Mouse (Mus musculus) limb, embryonic 14.5 days (tissue): ENCODE results near the gene Prkch. TPM values are rescaled to one million over a fixed set of nuclear protein-coding genes. Genes with fewer than 3 reads are reported as not detected.

Experiments used
- ATAC-seq: fragments of 200-750 bp; cut with Nextera tagmentation; 2 replicates; pipeline ENCODE4 v1.8.0; 2017; ENCODE audit warnings: low read depth, moderate number of reproducible peaks, moderate TSS enrichment; ENCODE audit not compliant: low FRiP score
- DNase-seq: peaks from one replicate; pipeline ENCODE4 v3.0.0-alpha.2; 2015; ENCODE audit warnings: low spot score
- H3K27ac ChIP-seq: fragments of 300-500 bp; sonication (generic); replicated peaks from 2 replicates; pipeline ENCODE4 v1.5.1; 2014; ENCODE audit warnings: low read depth, mild to moderate bottlenecking, low read length, moderate library complexity, mixed read lengths
- H3K27me3 ChIP-seq: fragments of 300-500 bp; sonication (generic); 2 replicates; pipeline ENCODE4 v1.6.1; 2014; ENCODE audit warnings: low read length, mixed read lengths; ENCODE audit not compliant: control insufficient read depth, insufficient read depth
- H3K36me3 ChIP-seq: fragments of 300-500 bp; sonication (generic); 2 replicates; pipeline ENCODE4 v1.6.1; 2014; ENCODE audit warnings: mild to moderate bottlenecking, low read length, moderate library complexity, mixed read lengths; ENCODE audit not compliant: control insufficient read depth, insufficient read depth
- H3K4me1 ChIP-seq: fragments of 300-500 bp; sonication (generic); 2 replicates; pipeline ENCODE4 v1.6.1; 2014; ENCODE audit warnings: antibody characterized with exemption, low read length, mixed read lengths; ENCODE audit not compliant: control insufficient read depth, insufficient read depth
- H3K4me2 ChIP-seq: fragments of 300-500 bp; sonication (generic); replicated peaks from 2 replicates; pipeline ENCODE4 v1.6.1; 2014; ENCODE audit warnings: low read depth, mild to moderate bottlenecking, low read length, moderate library complexity; ENCODE audit not compliant: severe bottlenecking
- H3K4me3 ChIP-seq: fragments of 300-500 bp; sonication (generic); replicated peaks from 2 replicates; pipeline ENCODE4 v1.5.1; 2014; ENCODE audit warnings: low read length
- H3K9ac ChIP-seq: fragments of 300-500 bp; sonication (generic); 2 replicates; pipeline ENCODE4 v1.6.1; 2014; ENCODE audit warnings: mild to moderate bottlenecking, low read depth, low read length, moderate library complexity; ENCODE audit not compliant: severe bottlenecking
- H3K9me3 ChIP-seq: fragments of 300-500 bp; sonication (generic); 2 replicates; pipeline ENCODE4 v1.6.1; 2016; ENCODE audit warnings: low read length; ENCODE audit not compliant: control insufficient read depth
- POLR2A ChIP-seq: fragments of 200-500 bp; IDR thresholded peaks from 2 replicates; pipeline ENCODE4 v1.8.0; 2012; ENCODE audit warnings: inconsistent platforms, mild to moderate bottlenecking, moderate library complexity, borderline replicate concordance; ENCODE audit not compliant: insufficient read depth, insufficient read length; ENCODE audit errors: extremely low read depth
- WGBS: fragments of 180-500 bp; shearing (Covaris S2); extraction: QIAGEN DNeasy Blood & Tissue Kit; methylation state at CpG from one replicate; pipeline ENCODE4 v1.1.7; 2014; 5-methylcytosine and 5-hydroxymethylcytosine counted together
- polyA plus RNA-seq, 2 experiments: library from polyadenylated mRNA; depleted of rRNA in 1 of 2; stranded (reverse) in 1 of 2; unstranded in 1 of 2; fragments of >200 nt; fragmentation: Nextera tagmentation in 1 of 2; extraction: Ambion mirVana in 1 of 2; gene quantifications; 2 replicates each; pipeline versions ENCODE4 v1.2.1 to v1.2.3; 2012 to 2014

Prkch gene
- polyA plus RNA-seq, 2 experiments: 9.3 to 17.2 TPM

DNA sequence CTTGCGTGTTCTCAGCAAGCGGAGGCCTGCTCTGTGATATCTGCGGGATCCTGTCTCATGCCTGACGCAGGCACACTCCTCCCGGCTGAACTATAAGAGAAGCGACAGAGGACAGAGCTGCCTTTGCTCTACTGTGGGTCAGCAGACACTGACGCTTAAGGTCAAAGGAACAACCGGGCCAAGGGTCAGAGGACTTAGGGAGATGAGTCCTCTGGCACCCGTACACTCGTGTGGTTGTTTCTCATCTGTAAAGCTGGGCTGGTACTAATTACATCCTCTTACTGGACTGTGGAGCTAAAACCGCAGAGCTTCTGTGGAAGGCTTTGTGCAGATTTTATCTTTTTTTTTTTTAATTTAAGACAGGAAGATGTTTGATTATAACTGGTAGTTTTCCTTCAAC, 46.0 kb downstream of the Prkch start:
- DNase-seq: no peak
- 57% methylated on average over 11 of the region's 11 CpGs for WGBS
- no peaks in the 10 kb centered on the region for H3K27me3 ChIP-seq
- no peak overlapping the region for H3K9ac ChIP-seq
- no peaks in the 10 kb centered on the region for H3K9me3 ChIP-seq
- no peak overlapping the region for H3K4me2 ChIP-seq
- H3K36me3 ChIP-seq: no peaks in the 10 kb centered on the region
- no peak overlapping the region for H3K4me3 ChIP-seq
- no peak overlapping the region for H3K27ac ChIP-seq
- peaks cover 7% of the 10 kb centered on the region for H3K4me1 ChIP-seq
- TF ChIP-seq POLR2A: no peak
- ATAC-seq: no peak

DNA sequence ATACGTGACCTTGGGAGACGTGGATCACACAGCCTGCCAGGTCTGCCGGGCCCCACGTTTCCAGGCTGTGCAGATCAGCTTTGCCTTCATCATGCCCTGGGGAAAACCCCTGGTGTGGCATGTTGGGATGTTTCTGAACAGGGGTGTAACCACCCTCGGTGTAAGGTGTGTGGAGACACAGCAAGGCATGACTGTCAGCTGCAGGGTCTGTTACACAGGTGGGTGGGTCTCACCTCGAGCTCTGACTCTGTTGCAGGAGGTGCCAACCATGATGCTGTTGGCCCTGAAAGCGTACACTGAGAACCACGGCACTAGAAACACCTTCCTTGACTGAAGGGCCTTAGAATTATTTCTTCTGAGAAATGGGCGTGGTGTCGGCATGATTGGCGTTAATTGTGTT, 46.6 kb downstream of the Prkch start:
- Histone ChIP-seq H3K4me1 (peaks cover 7% of the 10 kb centered on the region), H3K27ac (no peak overlapping the region), H3K4me3 (no peak overlapping the region), H3K36me3 (no peaks in the 10 kb centered on the region), H3K9me3 (no peaks in the 10 kb centered on the region), H3K9ac (no peak overlapping the region), H3K4me2 (no peak overlapping the region), H3K27me3 (no peaks in the 10 kb centered on the region)
- DNase-seq: no peak
- TF ChIP-seq POLR2A: no peak
- no peak for ATAC-seq
- 44% methylated on average over 11 of the region's 11 CpGs for WGBS

DNA sequence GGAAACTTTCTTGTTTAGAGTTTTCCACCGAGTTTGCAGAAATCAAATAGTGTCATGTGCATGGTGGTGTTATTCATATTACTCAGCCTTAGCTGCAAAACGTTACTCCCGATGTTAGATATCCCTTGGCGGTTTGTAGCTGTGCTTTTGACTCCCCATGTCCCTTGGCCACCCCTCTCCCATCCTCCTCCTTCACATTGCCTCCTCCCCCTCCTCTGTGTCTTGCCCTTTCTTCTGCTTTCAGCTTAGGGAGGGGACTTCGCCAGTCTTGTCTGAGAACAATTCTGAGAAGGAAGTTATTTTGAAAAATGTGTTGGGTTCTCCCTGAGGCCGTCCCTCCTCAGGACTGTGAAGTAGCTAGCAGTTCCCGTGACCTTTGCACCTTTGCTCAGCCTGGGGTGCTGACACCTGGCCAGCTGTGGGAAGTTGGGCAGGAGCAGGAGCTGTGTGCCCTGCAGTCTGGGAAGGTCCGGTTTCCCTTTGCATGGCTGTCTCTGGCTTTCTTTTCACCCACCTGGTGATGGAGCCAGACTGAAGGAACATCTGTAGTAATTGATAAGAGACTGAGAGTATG, 48.2 kb downstream of the Prkch start:
- Histone ChIP-seq H3K4me3 (no peak overlapping the region), H3K9ac (no peak overlapping the region), H3K9me3 (no peaks in the 10 kb centered on the region), H3K4me1 (peaks cover 7% of the 10 kb centered on the region), H3K4me2 (no peak overlapping the region), H3K27ac (no peak overlapping the region), H3K36me3 (no peaks in the 10 kb centered on the region), H3K27me3 (no peaks in the 10 kb centered on the region)
- DNase-seq: no peak
- TF ChIP-seq POLR2A: no peak
- whole genome bisulfite sequencing: 25% methylated on average over 8 of the region's 8 CpGs
- no peak for ATAC-seq

DNA sequence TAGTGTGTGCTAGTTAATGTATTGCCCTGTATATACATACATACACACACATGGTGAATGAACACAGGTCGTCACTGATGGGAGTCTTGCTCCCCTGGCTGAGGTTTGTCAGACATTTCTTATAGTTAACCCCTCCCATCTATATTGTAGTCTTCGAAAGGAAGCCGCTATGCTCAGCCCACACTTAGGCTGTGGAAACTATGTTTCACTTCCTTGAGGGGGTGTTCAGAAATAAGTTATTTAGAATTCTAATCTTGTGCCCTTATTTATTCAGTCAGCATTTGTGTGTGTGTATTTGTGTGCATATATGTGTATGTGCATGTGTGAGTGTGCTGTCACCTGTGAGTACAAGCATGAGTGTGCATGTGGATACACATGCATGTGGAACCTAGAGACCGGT, 49.1 kb downstream of the Prkch start:
- ATAC-seq (no peak), DNase-seq (no peak)
- Histone ChIP-seq H3K4me2 (no peak overlapping the region), H3K9me3 (no peaks in the 10 kb centered on the region), H3K27me3 (no peaks in the 10 kb centered on the region), H3K4me3 (no peak overlapping the region), H3K36me3 (no peaks in the 10 kb centered on the region), H3K4me1 (peaks cover 7% of the 10 kb centered on the region), H3K9ac (no peak overlapping the region), H3K27ac (no peak overlapping the region)
- no peak for TF ChIP-seq POLR2A
- 84% methylated on average over 4 of the region's 4 CpGs for WGBS

DNA sequence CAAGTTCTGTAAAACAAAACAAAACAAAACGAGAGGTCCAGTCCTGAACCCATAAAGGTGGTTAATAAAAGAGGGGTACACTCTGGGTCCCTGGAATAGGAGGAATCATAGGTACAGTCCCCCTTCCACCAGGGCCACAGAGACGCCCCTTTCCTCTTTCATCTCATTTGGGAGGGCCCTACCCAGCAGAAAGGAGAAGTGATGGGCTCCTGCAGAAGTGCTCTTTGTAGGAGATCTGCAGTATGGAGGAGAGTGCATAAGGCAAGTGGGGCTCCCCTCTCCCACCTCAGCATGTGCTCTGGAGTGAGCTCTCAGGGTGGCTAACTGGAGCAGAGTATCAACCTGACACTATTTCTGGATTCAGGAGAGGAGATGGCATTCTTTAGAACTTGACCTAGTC, 55.0 kb downstream of the Prkch start:
- H3K4me3 ChIP-seq: no peak overlapping the region
- ATAC-seq: no peak
- no peaks in the 10 kb centered on the region for H3K4me1 ChIP-seq
- H3K36me3 ChIP-seq: no peaks in the 10 kb centered on the region
- no peak overlapping the region for H3K9ac ChIP-seq
- H3K27ac ChIP-seq: no peak overlapping the region
- DNase-seq: no peak
- no peak for TF ChIP-seq POLR2A
- no peak overlapping the region for H3K4me2 ChIP-seq
- H3K27me3 ChIP-seq: no peaks in the 10 kb centered on the region
- 72% methylated on average over 2 of the region's 2 CpGs for WGBS
- no peaks in the 10 kb centered on the region for H3K9me3 ChIP-seq

- no peak for ATAC-seq
- Histone ChIP-seq H3K4me3 (no peak overlapping the region), H3K9ac (no peak overlapping the region), H3K9me3 (no peaks in the 10 kb centered on the region), H3K4me2 (no peak overlapping the region), H3K4me1 (no peaks in the 10 kb centered on the region), H3K27ac (no peak overlapping the region), H3K27me3 (no peaks in the 10 kb centered on the region), H3K36me3 (no peaks in the 10 kb centered on the region)
- no peak for TF ChIP-seq POLR2A
- whole genome bisulfite sequencing: 67% methylated on average over 13 of the region's 13 CpGs
- DNase-seq: no peak
Measured at GRCm38 (mm10) chr12:73641183-73641582, 56.6 kb downstream of the Prkch start.
